Mouse (Mus musculus): ENCODE measurements around the gene Slc25a4.
"Not testable (repeated sequence)": the region's sequence is repeated elsewhere in the genome, so short reads cannot be mapped to it uniquely, and the experiment has no call there.

Slc25a4 gene

DNA sequence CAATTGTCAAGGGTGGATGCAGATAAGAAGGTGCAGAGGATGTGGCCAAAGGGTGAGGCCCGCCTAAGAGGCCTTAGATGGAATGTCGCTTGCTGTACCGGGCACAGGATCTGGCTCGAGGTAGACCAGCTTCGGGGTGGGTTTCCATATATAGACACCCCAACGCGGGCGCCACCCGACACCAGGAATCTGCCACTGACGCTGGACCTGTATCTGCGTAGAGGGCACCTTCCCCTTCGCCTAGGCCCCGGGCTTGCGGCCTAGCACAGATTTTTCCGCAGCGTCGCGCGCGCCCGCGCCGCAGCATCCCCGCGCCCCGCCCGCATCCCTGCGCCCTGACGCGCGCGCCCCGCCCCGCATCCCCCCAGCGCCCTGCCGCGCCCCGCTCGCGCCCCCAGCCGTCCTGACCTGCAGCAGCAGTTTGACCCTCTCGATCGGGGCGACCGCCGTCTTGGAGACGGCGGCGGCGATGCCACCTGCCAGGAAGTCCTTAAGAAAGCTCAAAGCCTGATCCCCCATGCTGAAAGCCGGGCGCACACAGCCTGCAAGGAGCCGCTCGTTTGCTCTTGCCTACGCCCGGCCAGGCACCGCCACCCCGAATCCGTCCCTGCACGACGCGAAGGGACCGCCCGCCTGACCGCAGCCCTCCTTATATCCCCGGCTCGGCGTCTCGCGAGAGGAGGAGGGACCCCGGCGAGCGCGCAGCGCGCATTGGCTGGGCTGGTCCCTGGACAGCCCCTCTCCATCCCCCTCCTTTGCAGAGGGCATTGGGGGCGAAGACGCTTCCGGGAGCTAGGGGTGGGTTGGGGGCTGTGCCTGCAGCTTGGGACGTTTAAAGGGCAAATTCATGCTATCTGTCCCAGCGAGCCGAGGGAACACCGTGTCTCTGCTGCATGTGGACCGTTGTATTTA, at the start of gene Slc25a4:
TSS of gene Slc25a4 (minus strand) at position 881 of the 912 bp plus-strand sequence.
- in situ Hi-C loops (cut with MboI, MseI): loop anchor here in 1 of 2 experiments (25.0 kb wide), 1 partner anchor 1477 kb away; the partner anchor contains the start of gene Ing2

DNA sequence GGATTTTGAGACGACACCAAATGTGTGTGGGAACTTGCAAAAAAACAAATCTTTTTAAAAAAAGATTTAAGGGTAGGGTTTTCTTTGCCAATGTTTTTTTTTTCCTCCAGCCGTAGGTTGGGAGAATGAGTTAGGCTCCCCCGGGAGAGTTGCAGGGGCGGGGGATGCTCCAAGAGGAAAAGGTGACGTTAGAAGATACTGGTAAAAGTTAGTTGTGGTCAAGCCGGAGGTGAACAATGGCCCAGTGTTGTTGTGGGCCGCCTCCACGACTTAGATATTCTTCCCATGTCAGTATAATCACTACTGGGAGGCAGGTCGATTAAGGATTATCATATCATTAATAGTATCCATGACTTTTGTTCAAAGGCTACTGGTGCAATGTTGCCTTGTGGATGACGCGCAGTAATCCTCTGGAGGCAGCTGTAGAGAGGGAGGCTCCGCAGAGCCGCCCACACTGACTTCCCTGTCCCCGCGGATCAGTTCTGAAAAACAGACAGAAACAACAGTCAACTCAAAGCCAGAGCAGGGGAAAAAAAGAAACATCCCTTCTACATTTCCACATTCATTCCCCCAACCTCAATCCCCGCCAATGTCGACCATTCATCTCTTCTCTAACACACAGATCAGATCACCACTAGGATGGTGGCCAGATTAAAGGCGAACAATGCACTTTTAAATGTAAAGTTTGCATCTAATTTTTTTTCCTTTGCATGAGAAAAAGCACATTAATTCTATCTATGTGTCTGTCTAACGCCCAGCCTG, 47.0 kb upstream of the Slc25a4 start:
- in situ Hi-C loops (cut with MboI, MseI): no loop called here

DNA sequence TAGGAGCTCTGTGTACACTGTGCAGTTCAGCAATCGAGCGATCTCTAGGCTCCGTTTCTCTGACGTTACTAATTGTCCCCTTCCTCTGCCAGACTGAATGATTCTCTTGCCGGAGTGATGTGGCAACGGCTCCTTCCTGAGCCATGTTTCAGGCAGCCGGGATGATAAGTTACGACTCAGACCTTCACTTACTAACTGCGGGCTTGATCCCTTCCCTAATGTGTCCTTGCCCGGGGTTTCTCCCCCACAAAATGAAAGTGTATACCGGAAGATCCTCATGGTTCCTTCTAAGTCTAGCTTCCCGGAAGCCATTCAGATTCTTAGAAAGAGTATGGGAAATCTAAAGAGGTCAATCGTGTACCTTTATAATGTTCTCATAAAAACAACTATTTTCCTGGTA, 41.4 kb upstream of the Slc25a4 start:
- in situ Hi-C loops (cut with MboI, MseI): no loop called here

DNA sequence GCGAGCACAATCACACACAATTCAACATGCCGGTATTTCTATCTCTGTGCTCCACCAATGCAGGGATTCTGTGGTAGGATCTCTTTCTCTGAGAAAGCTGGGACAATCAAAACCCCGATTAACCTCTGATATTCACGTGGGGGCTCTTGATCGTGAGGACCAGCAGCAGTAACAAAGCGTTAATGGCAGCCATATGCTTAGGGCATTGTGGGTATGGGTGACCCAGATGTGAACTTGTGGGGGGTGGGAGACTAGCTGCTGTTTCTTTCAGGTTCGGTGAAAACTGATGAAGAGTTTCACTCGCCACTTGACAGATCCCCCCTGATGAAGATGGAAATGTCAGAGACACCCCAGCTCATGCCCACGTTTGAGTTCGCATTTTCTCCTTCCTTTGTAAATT, 40.5 kb upstream of the Slc25a4 start:
- in situ Hi-C loops (cut with MboI, MseI): no loop called here

DNA sequence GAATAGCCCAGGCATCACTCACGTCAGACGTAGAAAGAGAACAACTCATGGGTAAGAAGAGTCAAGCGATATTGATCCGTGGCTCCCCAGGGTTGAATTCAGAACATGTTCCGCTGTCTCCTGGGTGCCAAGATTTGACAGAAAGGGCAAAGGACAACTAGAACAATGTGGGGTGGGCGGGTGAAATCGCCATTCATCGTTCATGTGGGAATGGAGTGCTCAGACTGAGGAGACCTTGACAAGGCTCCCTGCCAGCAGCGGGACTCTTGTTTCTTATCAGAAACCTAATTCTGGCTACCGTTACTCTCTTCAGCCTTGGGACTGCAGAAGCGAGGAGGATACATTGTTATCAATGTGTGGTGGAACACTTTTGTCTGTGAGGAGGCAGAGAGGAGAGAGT, 35.3 kb upstream of the Slc25a4 start:
- in situ Hi-C loops (cut with MboI, MseI): no loop called here

DNA sequence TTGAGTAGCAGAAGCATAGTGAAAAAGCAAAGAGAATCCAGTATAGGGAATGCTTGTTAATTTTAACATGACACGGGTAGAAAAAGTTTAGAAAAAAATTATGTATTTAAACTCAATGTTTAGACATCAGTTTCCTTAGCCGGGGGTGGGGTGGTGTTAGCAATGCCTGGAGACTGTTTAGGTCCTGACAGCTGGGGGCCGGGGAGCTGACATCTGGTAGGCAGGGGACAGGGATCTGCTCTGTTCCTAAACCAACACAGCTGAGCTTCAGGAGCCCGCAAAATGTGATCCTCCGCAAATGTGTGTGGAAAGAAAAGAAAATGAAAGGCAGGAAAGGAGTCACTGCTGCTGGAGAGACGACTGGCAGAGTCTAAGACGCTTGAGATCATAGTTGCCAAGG, 31.9 kb upstream of the Slc25a4 start:
- in situ Hi-C loops (cut with MboI, MseI): loop anchor here in 1 of 2 experiments (5.0 kb wide), 2 partner anchors 39 to 304 kb away; no protein-coding TSS in a partner anchor

DNA sequence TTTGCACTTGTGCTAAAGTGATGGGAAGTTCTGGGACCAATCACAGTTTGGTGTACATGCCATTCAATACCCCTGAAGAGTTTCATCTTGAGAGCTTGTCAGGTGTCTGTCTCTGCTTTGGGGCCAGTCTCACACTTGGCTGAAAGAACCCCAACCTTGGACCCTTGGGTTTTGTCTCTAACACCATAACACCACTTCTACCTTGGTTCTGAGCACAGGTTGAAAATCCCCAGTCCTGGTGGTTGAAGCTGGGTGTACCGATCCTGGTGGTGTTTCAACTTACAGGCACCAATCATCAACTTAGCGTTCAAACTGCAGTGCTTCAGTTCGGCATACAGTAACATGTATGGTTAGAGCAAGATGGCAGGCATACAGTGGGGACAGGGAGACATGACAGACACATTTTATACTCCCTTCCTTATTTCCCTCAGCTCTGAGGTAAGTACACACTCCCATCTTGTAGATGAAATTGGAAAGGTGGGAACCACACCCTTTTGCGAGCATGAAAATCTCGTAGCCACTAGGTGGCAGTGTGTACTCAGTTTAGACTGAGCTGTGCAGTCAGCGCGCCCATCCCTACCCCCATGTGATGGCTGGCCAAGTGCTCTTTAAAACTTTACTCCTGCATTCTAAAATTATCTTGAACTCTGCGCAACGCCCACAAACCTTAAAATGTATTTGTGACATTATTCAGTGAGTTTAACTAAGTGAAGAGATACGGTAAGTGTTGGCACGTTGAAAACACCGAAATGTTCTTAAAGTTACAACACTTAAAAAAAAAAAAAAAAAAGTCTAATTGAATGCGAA, 30.7 kb upstream of the Slc25a4 start:
- in situ Hi-C loops (cut with MboI, MseI): loop anchor here in 1 of 2 experiments (5.0 kb wide), 2 partner anchors 41 to 306 kb away; no protein-coding TSS in a partner anchor

DNA sequence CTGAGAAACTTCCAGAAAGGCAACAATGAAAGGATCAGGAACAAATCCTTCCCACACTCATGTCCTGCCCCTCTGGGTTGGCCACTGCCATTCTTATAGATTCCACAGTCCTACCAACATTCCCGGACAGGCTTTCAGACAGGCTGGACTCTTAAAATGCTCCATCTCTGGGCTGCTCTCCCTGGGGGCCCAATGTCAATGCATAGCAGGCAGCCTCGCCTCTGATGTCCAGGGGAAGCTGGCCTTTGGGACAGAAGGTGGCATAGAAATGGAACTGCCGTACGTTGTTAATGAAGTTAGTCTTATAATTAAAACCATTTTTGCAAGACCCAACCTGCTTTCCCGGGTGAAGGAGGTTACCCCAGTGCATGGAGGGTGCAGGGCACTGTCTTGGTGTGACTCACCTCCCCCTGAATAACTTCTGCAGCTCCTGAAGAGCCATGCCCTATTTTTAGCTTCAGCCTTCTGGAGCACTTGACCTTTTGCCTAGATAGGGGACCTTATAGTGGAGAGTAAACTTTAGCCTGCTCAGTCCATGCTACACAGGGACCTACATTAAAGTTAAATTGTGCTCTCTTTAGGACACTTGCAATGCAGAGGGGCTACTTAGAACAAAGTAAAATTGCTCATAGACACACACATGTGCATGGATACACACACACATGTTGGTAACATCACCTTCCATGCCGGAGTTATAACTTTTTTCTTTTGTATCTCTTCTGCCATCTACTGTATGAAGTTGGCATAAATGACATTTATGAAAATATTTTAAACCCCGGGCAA, 25.5 kb upstream of the Slc25a4 start:
- in situ Hi-C loops (cut with MboI, MseI): no loop called here

DNA sequence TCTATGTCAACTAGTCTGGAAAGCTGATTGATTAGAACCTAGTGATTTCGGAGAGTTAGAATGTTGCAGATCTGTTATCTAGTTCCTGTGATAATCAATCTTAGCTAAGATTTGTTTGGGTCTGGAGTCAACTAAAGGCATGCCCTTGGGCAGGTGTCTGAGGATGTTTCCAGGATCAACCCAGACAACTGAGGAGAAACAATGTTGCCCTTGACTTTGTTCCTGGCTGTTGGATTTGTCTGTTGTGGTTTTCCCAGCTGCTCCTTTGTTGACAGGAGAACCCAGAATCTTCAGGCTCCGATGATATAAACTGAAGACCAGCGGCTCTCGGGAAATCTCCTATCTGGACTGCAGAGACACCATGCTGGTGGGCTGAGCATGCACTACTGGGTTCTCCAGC, 23.7 kb upstream of the Slc25a4 start:
- in situ Hi-C loops (cut with MboI, MseI): no loop called here

DNA sequence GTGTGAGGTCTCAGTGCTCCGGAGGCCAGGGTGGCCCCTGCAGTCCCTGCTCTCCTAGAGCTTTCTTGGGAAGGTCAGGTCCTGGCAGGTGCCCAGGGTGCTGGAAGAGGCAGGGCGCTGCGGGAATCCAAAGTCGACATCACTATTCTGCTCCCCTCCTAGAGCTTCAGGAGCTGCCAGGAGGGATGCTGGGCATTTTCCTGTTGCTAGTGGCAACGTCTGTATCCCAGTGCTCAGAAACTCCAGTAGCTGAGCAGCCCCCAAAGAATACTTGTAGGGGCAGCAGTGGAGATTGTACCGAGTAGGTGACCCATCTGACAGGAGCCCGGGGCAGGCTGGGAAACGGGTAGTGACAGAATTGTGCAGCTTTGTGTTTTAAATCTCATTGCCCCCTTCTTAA, 21.7 kb upstream of the Slc25a4 start:
- in situ Hi-C loops (cut with MboI, MseI): no loop called here

DNA sequence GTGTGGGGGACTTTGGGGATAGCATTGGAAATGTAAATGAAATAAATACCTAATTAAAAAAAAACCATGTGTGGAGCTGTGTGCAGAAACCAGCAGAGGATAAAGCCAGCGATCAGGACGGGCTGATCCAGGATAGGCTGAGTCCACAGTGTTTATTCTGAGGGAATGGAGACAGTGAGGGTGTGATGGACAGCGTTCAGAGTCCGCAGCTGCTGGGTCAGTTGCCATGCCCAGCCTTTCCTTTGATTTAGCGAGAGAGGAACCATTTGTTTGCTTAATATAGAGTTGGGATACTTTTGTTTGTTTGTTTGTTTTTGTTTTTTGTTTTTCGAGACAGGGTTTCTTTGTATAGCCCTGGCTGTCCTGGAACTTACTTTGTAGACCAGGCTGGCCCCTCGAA, 20.9 kb upstream of the Slc25a4 start:
- in situ Hi-C loops (cut with MboI, MseI): not testable (repeated sequence)

DNA sequence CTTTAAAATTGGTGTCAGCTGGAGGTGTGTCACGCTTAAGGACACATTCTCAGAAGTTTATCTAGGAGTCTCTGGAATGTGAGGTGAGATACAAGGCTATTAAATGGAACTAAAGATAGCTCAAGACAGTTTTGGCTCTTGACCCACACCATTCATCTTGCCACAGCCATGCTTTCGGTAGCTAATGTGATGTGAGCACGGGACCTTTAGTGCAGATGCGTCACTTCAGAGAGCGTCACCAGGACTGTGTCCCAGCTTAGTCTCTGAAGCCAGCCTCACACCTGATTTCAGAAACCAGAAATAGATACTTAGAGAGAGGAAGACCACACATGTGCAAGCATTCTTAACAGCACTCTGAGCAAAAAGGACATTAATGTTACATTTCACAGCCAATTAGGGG, 15.5 kb upstream of the Slc25a4 start:
- in situ Hi-C loops (cut with MboI, MseI): no loop called here

DNA sequence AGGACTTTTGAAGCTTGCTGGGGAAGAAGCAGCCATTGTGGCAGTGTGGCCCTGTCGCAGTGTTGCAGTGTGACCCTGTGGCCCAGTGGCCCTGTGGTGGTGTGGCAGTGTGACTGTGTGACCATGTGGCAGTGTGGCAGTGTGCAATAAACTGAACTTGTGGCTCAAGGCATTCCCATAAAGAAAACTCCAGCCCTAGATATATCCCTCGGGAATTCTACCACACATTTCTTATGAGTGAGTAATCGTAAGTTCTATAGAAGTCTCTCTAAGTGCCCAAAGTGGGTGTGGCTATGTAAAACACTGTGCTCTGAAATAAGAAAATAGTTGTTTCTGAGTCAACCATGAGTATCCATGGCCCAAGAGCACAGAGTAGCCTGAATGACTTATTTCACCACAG, 14.4 kb upstream of the Slc25a4 start:
- in situ Hi-C loops (cut with MboI, MseI): no loop called here

DNA sequence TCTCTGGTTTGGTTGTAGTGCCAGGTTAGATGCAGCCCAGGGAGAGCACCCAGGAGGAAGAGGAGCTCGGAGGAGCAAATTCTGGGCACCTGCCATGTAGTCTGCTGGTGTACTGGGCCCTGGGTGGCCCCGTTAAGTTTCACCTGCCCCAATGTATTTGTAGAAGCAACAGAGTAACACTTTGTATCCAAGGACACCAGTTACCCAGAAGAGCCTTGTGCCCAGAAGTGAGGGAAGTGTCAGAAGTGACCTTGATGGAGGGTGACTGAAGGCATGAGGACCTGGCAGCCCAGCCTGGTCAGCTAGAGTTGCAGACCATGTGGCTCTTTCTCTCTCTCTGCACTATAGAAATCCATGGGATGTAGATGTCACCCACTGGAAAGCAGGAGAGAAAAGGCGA, 9.5 kb upstream of the Slc25a4 start:
- in situ Hi-C loops (cut with MboI, MseI): loop anchor here in 1 of 2 experiments (25.0 kb wide), 1 partner anchor 1467 kb away; the partner anchor contains the start of gene Ing2

DNA sequence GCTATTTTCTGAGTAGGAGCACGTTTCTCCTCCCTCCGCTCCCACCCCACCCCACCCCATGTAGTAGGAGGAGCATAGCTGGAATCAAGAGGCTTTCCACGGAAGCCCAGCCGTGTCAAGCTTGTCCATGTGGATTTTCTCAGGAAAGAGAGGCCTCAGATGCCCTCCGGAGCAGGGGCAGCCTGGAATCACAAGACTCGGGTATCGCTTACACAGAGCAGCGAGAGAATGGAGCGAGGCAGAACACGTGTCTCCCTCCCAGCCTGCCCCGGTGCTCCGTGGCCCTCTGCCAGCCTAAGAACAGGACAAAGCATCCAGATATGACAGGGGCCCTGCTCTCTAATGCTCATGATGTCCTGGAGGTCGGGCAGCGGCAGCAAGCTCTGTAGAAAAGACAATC, 5.8 kb upstream of the Slc25a4 start:
- in situ Hi-C loops (cut with MboI, MseI): loop anchor here in 1 of 2 experiments (25.0 kb wide), 1 partner anchor 1470 kb away; the partner anchor contains the start of gene Ing2

DNA sequence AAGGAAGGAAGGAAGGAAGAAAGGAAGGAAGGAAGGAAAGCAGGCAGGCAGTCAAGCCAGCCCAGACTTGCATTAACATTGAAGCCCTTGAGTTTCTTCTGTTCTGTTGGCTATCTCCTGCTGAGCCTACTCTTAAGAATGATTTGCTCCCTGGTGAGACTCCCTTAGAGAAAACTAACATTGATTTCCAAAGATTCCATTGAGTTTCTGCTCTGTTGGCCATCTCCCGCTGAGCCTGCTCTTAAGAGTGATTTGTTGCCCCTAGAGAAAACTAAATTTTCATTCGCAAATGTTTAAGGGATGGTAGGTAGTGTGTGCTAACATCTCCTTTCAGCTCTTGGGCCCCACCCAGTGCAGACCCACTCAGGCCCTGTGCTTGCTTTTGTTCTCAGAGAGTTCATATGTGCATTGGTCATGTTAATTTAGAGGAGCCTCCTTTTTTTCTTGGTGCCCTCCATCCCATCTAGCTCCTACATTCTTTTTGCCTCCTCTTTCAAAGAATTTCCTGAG, 2.9 kb upstream of the Slc25a4 start:
- in situ Hi-C loops (cut with MboI, MseI): loop anchor here in 1 of 2 experiments (25.0 kb wide), 1 partner anchor 1473 kb away; the partner anchor contains the start of gene Ing2

DNA sequence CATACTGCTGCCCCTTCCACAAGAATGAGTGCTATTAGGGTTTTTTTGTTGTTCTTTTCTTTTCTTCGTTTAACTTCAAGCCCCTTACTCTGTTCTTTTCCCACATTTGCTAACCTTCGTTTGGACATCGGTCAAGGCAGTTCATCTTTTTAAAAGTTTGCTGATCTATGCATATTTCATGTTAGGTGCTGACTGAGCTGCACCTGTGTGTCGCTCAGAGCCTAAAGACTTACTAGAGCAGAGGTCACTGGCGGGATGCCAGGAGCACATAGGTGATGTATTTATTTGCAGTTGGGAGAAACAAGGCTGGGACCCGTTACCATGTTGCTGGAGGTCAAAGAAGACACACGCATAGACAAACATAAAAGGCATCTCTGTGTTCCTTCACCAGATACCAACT, 1.1 kb upstream of the Slc25a4 start:
- in situ Hi-C loops (cut with MboI, MseI): loop anchor here in 1 of 2 experiments (25.0 kb wide), 1 partner anchor 1475 kb away; the partner anchor contains the start of gene Ing2

DNA sequence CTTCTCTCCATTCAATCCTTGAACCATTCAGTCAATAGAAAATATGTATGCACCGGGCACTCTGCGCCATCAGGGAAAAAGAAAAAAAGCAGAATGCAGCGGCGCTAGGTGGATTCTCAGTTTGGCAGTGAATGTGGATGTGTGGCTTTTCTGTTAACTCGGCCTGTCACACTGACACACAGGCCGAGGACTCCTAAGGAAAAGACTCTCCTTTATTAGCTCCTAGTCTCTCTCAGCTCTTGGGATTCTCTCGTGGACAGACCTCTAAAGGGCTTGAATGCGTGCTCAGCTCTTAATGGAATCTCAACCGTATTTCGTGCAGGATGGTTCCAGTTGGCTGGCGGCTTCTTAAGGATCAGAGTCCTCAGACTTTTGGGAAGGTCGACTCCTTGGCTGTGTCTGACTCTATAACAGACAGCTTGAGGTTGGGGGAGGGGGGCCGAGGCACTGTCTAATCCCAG, 557 bp upstream of the Slc25a4 start:
- in situ Hi-C loops (cut with MboI, MseI): loop anchor here in 1 of 2 experiments (25.0 kb wide), 1 partner anchor 1476 kb away; the partner anchor contains the start of gene Ing2

DNA sequence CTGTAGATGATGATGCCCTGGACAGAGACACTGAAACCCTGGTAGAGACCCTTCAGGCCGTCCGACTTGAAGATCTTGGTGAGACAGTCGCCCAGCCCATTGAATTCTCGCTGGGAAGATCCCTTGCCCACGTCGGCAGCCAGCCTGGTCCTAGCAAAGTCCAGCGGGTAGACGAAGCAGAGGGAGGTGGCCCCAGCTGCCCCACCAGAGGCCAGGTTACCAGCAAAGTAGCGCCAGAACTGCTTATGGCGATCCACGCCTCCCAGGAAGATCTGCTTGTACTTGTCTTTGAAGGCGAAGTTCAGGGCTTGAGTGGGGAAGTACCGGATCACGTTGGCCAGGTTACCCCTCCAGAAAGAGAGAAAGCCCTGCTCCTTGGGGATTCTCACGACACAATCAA, 2.0 kb downstream of the Slc25a4 start:
- in situ Hi-C loops (cut with MboI, MseI): loop anchor here in 1 of 2 experiments (25.0 kb wide), 1 partner anchor 1478 kb away; the partner anchor contains the start of gene Ing2

DNA sequence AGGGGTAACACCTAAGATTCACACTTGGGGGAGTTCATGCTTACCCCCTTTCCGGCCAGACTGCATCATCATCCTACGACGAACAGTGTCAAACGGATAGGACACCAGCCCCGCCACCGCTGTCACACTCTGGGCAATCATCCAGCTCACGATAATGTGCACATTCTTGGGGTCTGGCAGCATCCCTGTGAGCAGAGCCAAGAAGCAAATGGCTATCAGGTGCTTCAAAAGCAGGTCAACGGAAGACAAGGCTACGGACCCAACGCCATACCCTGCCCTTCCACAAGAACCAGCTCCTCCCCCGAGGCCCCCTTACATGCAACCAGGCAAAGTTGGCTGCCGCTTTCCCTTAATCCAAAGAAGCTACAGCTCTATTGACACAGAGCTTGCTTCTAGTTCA, 2.7 kb downstream of the Slc25a4 start:
- in situ Hi-C loops (cut with MboI, MseI): loop anchor here in 1 of 2 experiments (25.0 kb wide), 1 partner anchor 1479 kb away; the partner anchor contains the start of gene Ing2
